Comparison of ENCODE assay signal across 9 mouse cellular contexts in the genomic region with DNA sequence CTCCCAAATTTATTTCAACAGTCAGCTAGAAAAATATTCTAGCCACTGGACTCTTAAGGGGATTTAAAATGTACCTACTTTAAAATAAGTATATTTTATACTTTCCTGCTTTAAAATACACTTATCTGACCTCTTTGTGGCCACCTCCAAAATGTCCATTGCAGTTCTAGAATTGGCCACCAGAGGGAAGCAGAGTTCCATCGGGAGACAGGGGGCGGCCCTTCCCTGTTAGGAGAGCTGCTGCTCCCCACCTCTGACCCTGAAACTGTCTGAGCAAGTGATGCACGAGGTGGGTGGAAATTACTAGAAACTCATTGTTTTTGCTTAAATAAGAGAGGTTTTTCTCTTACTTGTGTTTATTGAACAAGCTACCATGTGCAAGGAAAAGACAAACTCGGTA. TPM values are rescaled to one million over a fixed set of nuclear protein-coding genes. Genes with fewer than 3 reads are reported as not detected.
DNase-seq lines count a peak whose midpoint lies in the region; ATAC-seq and TF ChIP-seq lines count a peak whose summit lies in the region.
"Had no signal": no experiment of that assay in that cellular context is flagged by ENCODE, and none has a peak within 500 bp of the region (broad histone marks: within the 10 kb centered on the region; RNA-seq: fewer than 3 reads in every experiment).

No protein-coding gene starts in this region.

- H3K4me2 ChIP-seq in hindbrain, embryonic 14.5 days (replicated peaks), result no peak overlapping the region
- no peak overlapping the region for H3K4me2 ChIP-seq in hindbrain, embryonic 16.5 days (ENCODE audit: low read length)

- no peaks in the 10 kb centered on the region for H3K36me3 ChIP-seq in hindbrain, embryonic 14.5 days (replicated peaks; ENCODE audit: control insufficient read depth, insufficient read depth)
- no peaks in the 10 kb centered on the region for H3K36me3 ChIP-seq in hindbrain, embryonic 16.5 days (ENCODE audit: control insufficient read depth, insufficient read depth, low read length)
- no peaks in the 10 kb centered on the region for H3K36me3 ChIP-seq in G1E (replicated peaks)

- DNase-seq in hindbrain, embryonic 14.5 days (ENCODE audit: low spot score), result peak; percentile 87
- DNase-seq in G1E (ENCODE audit: low spot score), result peak; percentile 4
- peak; percentile 48 for DNase-seq in cerebellum, adult 8-10 months
- peak; percentile 70 to 72 for DNase-seq in gastrocnemius, postnatal 4 days (ENCODE audit: low spot score in 2 of 2)
- peak; percentile 50 to 61 for DNase-seq in left cerebral cortex, postnatal 25 days (ENCODE audit: low spot score in 2 of 2)
- DNase-seq in ovary, postnatal 36 days (ENCODE audit: low spot score), result peak; percentile 47
- DNase-seq in thymus, postnatal 4 days, result peak; percentile 86

- no peaks in the 10 kb centered on the region for H3K27me3 ChIP-seq in hindbrain, embryonic 14.5 days (ENCODE audit: control insufficient read depth, insufficient read depth, low read length)
- H3K27me3 ChIP-seq in hindbrain, embryonic 16.5 days (replicated peaks; ENCODE audit: control insufficient read depth, insufficient read depth, low read length), result no peaks in the 10 kb centered on the region
- H3K27me3 ChIP-seq in G1E (ENCODE audit: insufficient read depth, low read length), result 0 out of 2 replicates have a peak, but pooled peaks cover 2% of the 10 kb centered on the region

- intact Hi-C loops in left cerebral cortex, postnatal 25 days (cut with DNase I), result no loop called here

- no peak for ATAC-seq in hindbrain, embryonic 14.5 days (ENCODE audit: low FRiP score)
- no peak for ATAC-seq in hindbrain, embryonic 16.5 days
- ATAC-seq in G1E (ENCODE audit: extremely low read depth, insufficient number of reproducible peaks, low FRiP score, poor library complexity, severe bottlenecking), result no peak

- 23% methylated on average over 4 of the region's 4 CpGs for WGBS in hindbrain, embryonic 14.5 days
- 24% methylated on average over 4 of the region's 4 CpGs for WGBS in hindbrain, embryonic 16.5 days

- no peaks in the 10 kb centered on the region for H3K4me1 ChIP-seq in hindbrain, embryonic 14.5 days (replicated peaks; ENCODE audit: control insufficient read depth, insufficient read depth, low read length)
- H3K4me1 ChIP-seq in hindbrain, embryonic 16.5 days (ENCODE audit: control insufficient read depth, insufficient read depth, low read depth, low read length), result no peaks in the 10 kb centered on the region
- no peaks in the 10 kb centered on the region for H3K4me1 ChIP-seq in G1E (ENCODE audit: insufficient read depth, low read depth, low read length)

- no peak overlapping the region for H3K27ac ChIP-seq in hindbrain, embryonic 14.5 days
- no peak overlapping the region for H3K27ac ChIP-seq in hindbrain, embryonic 16.5 days (ENCODE audit: low read depth, low read length)

- no peak overlapping the region for H3K4me3 ChIP-seq in hindbrain, embryonic 14.5 days (replicated peaks; ENCODE audit: low read length)
- no peak overlapping the region for H3K4me3 ChIP-seq in hindbrain, embryonic 16.5 days (ENCODE audit: low read length)
- no peak overlapping the region for H3K4me3 ChIP-seq in G1E (ENCODE audit: low read depth, low read length)
- H3K4me3 ChIP-seq: erythroblast, embryonic 14.5 days had no signal

- peak; percentile 54 for TF ChIP-seq CTCF in G1E (IDR thresholded peaks at IDR 0.05; ENCODE audit: low read depth, low read length)

- H3K9ac ChIP-seq in hindbrain, embryonic 14.5 days, result no peak overlapping the region
- no peak overlapping the region for H3K9ac ChIP-seq in hindbrain, embryonic 16.5 days (ENCODE audit: low read depth, low read length)

- no peaks in the 10 kb centered on the region for H3K9me3 ChIP-seq in hindbrain, embryonic 14.5 days (ENCODE audit: control insufficient read depth, low read length)
- H3K9me3 ChIP-seq in hindbrain, embryonic 16.5 days (ENCODE audit: control insufficient read depth, low read length), result no peaks in the 10 kb centered on the region
- H3K9me3 ChIP-seq in G1E (replicated peaks), result no peaks in the 10 kb centered on the region

RNA-seq across cellular contexts. Expression of a gene that starts 36.6 kb away (rescaled TPM):
- polyA plus RNA-seq in hindbrain, embryonic 14.5 days (2014; fragmentation: Nextera tagmentation; extraction: Ambion mirVana), result 10.3 and 11.1 TPM in 2 replicates
- 8.3 and 12.4 TPM in 2 replicates for polyA plus RNA-seq in hindbrain, embryonic 16.5 days (2015; fragmentation: Nextera tagmentation; extraction: Ambion mirVana)
- total RNA-seq in G1E (2014; fragmentation: Nextera tagmentation) (not detected in 2 replicates), G1E (2017) (0.06 and 0.44 TPM in 2 replicates)
- polyA plus RNA-seq in G1E (2012), result not detected in 2 replicates
- total RNA-seq in gastrocnemius, postnatal 4 days (2021), result 100 to 1,000 TPM; 298 to 319 TPM
- total RNA-seq in left cerebral cortex, postnatal 25 days (2021), result 1 to 10 TPM; 5.9 to 7.0 TPM
- polyA plus RNA-seq: erythroblast, embryonic 14.5 days had no signal

Comparison
In these comparisons a context has a peak if more than half of its experiments do, and no peak if none do; other contexts are left out.
1. DNase-seq: peak in every context shown above with its lines; median percentile 87 in hindbrain, embryonic 14.5 days; 86 in thymus, postnatal 4 days; 71 in gastrocnemius, postnatal 4 days; 56 in left cerebral cortex, postnatal 25 days; 48 in cerebellum, adult 8-10 months; 47 in ovary, postnatal 36 days; 4 in G1E.
2. RNA of a gene that starts 36.6 kb away (total RNA-seq): 298 to 319 TPM in gastrocnemius, postnatal 4 days; 5.9 to 7.0 TPM in left cerebral cortex, postnatal 25 days and 0.06 to 0.44 TPM in G1E; every median in the first group is over 10 times any median in the second.